Mouse (Mus musculus) CH12.LX (cell line): ENCODE measurements at regions not wholly inside any gene's neighbourhood (a gene's known extent, or its start where the extent isn't known, plus 50 kb on each side); places are given as distances from the start of the nearest gene placed in this dataset.

Experiments used
- DNase-seq: peaks from one replicate; pipeline ENCODE4 v3.0.0-alpha.2; 2013; ENCODE audit errors: extremely low read depth
- H3K27ac ChIP-seq: 2 replicates; pipeline ENCODE4 v1.5.1; 2012; ENCODE audit warnings: low read depth, mild to moderate bottlenecking, control low read depth, moderate library complexity; ENCODE audit not compliant: insufficient read depth
- H3K27me3 ChIP-seq: replicated peaks from 2 replicates; pipeline ENCODE3; 2012; ENCODE audit warnings: inconsistent platforms
- H3K36me3 ChIP-seq, 2 experiments: replicated peaks in 1 of 2; 2 replicates each; pipeline versions ENCODE3 to v1.6.1; 2012; ENCODE audit warnings: inconsistent platforms in 1 of 2, low read length in 1 of 2, mild to moderate bottlenecking in 1 of 2, mixed read lengths in 1 of 2, moderate library complexity in 1 of 2; ENCODE audit not compliant: control insufficient read depth in 1 of 2, insufficient read depth in 1 of 2
- H3K4me1 ChIP-seq, 2 experiments: 2 replicates each; pipeline ENCODE4 v1.6.1; 2012; ENCODE audit warnings: inconsistent platforms in 1 of 2, moderate library complexity in 1 of 2; ENCODE audit not compliant: insufficient read depth in 2 of 2, control insufficient read depth in 1 of 2
- H3K4me2 ChIP-seq: 2 replicates; pipeline ENCODE4 v1.6.1; 2012; ENCODE audit warnings: low read depth, mild to moderate bottlenecking, control low read depth; ENCODE audit not compliant: poor library complexity, insufficient read depth, severe bottlenecking
- H3K4me3 ChIP-seq, 3 experiments: fragments of 150-350 bp in 1 of 3; sonication (generic) in 1 of 3; replicated peaks in 1 of 3; 2 replicates each; pipeline versions ENCODE3 to v1.5.1; 2011 to 2012; ENCODE audit warnings: low read depth in 2 of 3, low read length in 2 of 3, mild to moderate bottlenecking in 2 of 3, moderate library complexity in 2 of 3, control low read depth in 1 of 3, improper control_type of control experiment in 1 of 3, inconsistent platforms in 1 of 3, mixed read lengths in 1 of 3; ENCODE audit not compliant: poor library complexity in 1 of 3
- H3K79me2 ChIP-seq: replicated peaks from 2 replicates; pipeline ENCODE4 v1.6.1; 2012; ENCODE audit warnings: mild to moderate bottlenecking, moderate library complexity; ENCODE audit not compliant: control insufficient read depth, poor library complexity, insufficient read depth, severe bottlenecking; ENCODE audit errors: extremely low read depth
- H3K9ac ChIP-seq: 2 replicates; pipeline ENCODE4 v1.6.1; 2012; ENCODE audit warnings: low read depth, mild to moderate bottlenecking, control low read depth, moderate library complexity; ENCODE audit not compliant: insufficient read depth
- H3K9me3 ChIP-seq: replicated peaks from 2 replicates; pipeline ENCODE3; 2012; ENCODE audit warnings: low read length, inconsistent platforms, mixed read lengths
- BHLHE40 ChIP-seq: IDR thresholded peaks from 2 replicates; pipeline ENCODE4 v1.6.1; 2011; ENCODE audit warnings: mild to moderate bottlenecking, low read depth, low read length, improper control_type of control experiment
- CHD2 ChIP-seq: IDR thresholded peaks from 2 replicates; pipeline ENCODE4 v1.6.1; 2011; ENCODE audit warnings: low read length, improper control_type of control experiment
- CTCF ChIP-seq, 2 experiments: IDR thresholded peaks in 1 of 2; conservative IDR thresholded peaks in 1 of 2; 2 replicates each; pipeline ENCODE4 v1.5.1; 2011 to 2012; ENCODE audit warnings: low read depth in 2 of 2, low read length in 2 of 2, improper control_type of control experiment in 1 of 2, inconsistent platforms in 1 of 2, mild to moderate bottlenecking in 1 of 2, moderate library complexity in 1 of 2
- E2F4 ChIP-seq: IDR thresholded peaks from 2 replicates; pipeline ENCODE4 v1.6.1; 2011; ENCODE audit warnings: low read depth, low read length, improper control_type of control experiment; ENCODE audit not compliant: insufficient replicate concordance
- ELF1 ChIP-seq: IDR thresholded peaks from 2 replicates; pipeline ENCODE4 v1.6.1; 2014; ENCODE audit warnings: low read depth, mild to moderate bottlenecking, inconsistent platforms, low read length, improper control_type of control experiment
- ETS1 ChIP-seq: conservative IDR thresholded peaks from 2 replicates; pipeline ENCODE4 v1.6.1; 2012; ENCODE audit warnings: low read depth, mild to moderate bottlenecking, inconsistent platforms, low read length, improper control_type of control experiment, moderate library complexity
- GABPA ChIP-seq: IDR thresholded peaks from 2 replicates; pipeline ENCODE4 v1.6.1; 2012; ENCODE audit warnings: low read depth, low read length, improper control_type of control experiment, inconsistent platforms; ENCODE audit not compliant: insufficient replicate concordance
- IRF4 ChIP-seq: IDR thresholded peaks from 2 replicates; pipeline ENCODE4 v1.6.1; 2014; ENCODE audit warnings: low read depth, mild to moderate bottlenecking, inconsistent platforms, low read length, improper control_type of control experiment
- JUND ChIP-seq: conservative IDR thresholded peaks from 2 replicates; pipeline ENCODE4 v1.6.1; 2011; ENCODE audit warnings: low read depth, low read length, improper control_type of control experiment
- MAFK ChIP-seq: IDR thresholded peaks from 2 replicates; pipeline ENCODE4 v1.6.1; 2011; ENCODE audit warnings: low read length, improper control_type of control experiment; ENCODE audit not compliant: insufficient replicate concordance
- MEF2A ChIP-seq: IDR thresholded peaks from 2 replicates; pipeline ENCODE4 v1.6.1; 2014; ENCODE audit warnings: low read depth, mild to moderate bottlenecking, inconsistent platforms, low read length, improper control_type of control experiment, borderline replicate concordance
- MXI1 ChIP-seq: IDR thresholded peaks from 2 replicates; pipeline ENCODE4 v1.6.1; 2011; ENCODE audit warnings: mild to moderate bottlenecking, low read depth, low read length, improper control_type of control experiment
- MYC ChIP-seq: IDR thresholded peaks from 2 replicates; pipeline ENCODE4 v1.6.1; 2011; ENCODE audit warnings: low read depth, mild to moderate bottlenecking, improper control_type of control experiment, low read length
- NRF1 ChIP-seq: IDR thresholded peaks from 2 replicates; pipeline ENCODE4 v1.6.1; 2014; ENCODE audit warnings: low read depth, mild to moderate bottlenecking, inconsistent platforms, low read length, improper control_type of control experiment, moderate library complexity
- POLR2A ChIP-seq: IDR thresholded peaks from 2 replicates; pipeline ENCODE4 v1.6.1; 2011; ENCODE audit warnings: low read depth, mild to moderate bottlenecking, improper control_type of control experiment, low read length
- POLR2AphosphoS2 ChIP-seq: IDR thresholded peaks from 2 replicates; pipeline ENCODE4 v1.6.1; 2011; ENCODE audit warnings: low read depth, low read length, improper control_type of control experiment
- SIN3A ChIP-seq: IDR thresholded peaks from 2 replicates; pipeline ENCODE4 v1.6.1; 2012; ENCODE audit warnings: low read length, improper control_type of control experiment, inconsistent platforms
- TBP ChIP-seq: conservative IDR thresholded peaks from 2 replicates; pipeline ENCODE4 v1.6.1; 2011; ENCODE audit warnings: low read depth, low read length, improper control_type of control experiment
- TCF12 ChIP-seq: IDR thresholded peaks from 2 replicates; pipeline ENCODE4 v1.6.1; 2014; ENCODE audit warnings: low read depth, mild to moderate bottlenecking, inconsistent platforms, low read length, improper control_type of control experiment
- UBTF ChIP-seq: IDR thresholded peaks from 2 replicates; pipeline ENCODE4 v1.6.1; 2012; ENCODE audit warnings: low read depth, mild to moderate bottlenecking, inconsistent platforms, low read length, improper control_type of control experiment, moderate library complexity
- USF1 ChIP-seq: IDR thresholded peaks from 2 replicates; pipeline ENCODE4 v1.6.1; 2014; ENCODE audit warnings: low read depth, mild to moderate bottlenecking, inconsistent platforms, low read length, improper control_type of control experiment
- ZC3H11A ChIP-seq: IDR thresholded peaks from 2 replicates; pipeline ENCODE4 v1.6.1; 2012; ENCODE audit warnings: low read depth, mild to moderate bottlenecking, inconsistent platforms, low read length, improper control_type of control experiment
- ZKSCAN1 ChIP-seq: IDR thresholded peaks from 2 replicates; pipeline ENCODE4 v1.6.1; 2012; ENCODE audit warnings: low read depth, inconsistent platforms, low read length, improper control_type of control experiment, borderline replicate concordance
- ZMIZ1 ChIP-seq: IDR thresholded peaks from 2 replicates; pipeline ENCODE4 v1.6.1; 2012; ENCODE audit warnings: low read depth, mild to moderate bottlenecking, inconsistent platforms, low read length, improper control_type of control experiment
- ZNF384 ChIP-seq: IDR thresholded peaks from 2 replicates; pipeline ENCODE4 v1.6.1; 2012; ENCODE audit warnings: low read depth, low read length, improper control_type of control experiment, inconsistent platforms
- dilution Hi-C: fragments of 300-500 bp; cut with MboI; formaldehyde crosslinking; loops from 2 replicates; pipeline ENCODE4 v1.14.3; 2020; ENCODE audit warnings: low sequenced_read_pairs; ENCODE audit not compliant: extremely low pct_unique_long_range_greater_than_20kb, extremely low pct_ligation_motif_present
- in situ Hi-C: fragments of 300-500 bp; cut with MboI; formaldehyde crosslinking; loops from 3 replicates; pipeline ENCODE4 v1.14.3; 2019; ENCODE audit warnings: low sequenced_read_pairs, low pct_ligation_motif_present, low pct_unique_long_range_greater_than_20kb, mixed read lengths

DNA sequence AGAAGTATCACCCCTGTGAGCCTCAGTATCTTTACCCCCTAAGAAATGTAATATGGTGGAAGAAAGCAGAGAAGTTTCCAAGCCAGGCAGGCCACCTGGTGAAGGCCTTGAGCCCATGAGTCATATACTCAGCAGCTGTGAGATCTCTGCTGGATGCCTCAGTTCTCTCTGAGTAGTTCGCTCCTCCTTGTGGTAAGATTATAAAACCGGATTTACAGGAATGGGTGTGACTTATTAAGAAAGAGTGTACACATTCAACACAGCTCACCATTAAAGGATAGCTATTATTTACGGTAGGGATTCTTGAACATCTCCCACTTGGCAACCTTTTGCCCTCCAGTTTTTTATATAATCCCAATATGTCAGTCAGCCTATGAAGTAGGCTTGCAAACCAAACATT, 165.2 kb upstream of the Chl1 start:
- Histone ChIP-seq H3K27ac (no peak overlapping the region), H3K27me3 (no peaks in the 10 kb centered on the region), H3K4me3 (no peak overlapping the region), H3K9me3 (peaks cover 30% of the 10 kb centered on the region), H3K4me2 (no peak overlapping the region), H3K9ac (no peak overlapping the region), H3K36me3 (no peaks in the 10 kb centered on the region), H3K79me2 (no peaks in the 10 kb centered on the region), H3K4me1 (no peaks in the 10 kb centered on the region)
- no peak for DNase-seq
- dilution Hi-C loops (no loop called here), in situ Hi-C loops (no loop called here)
- TF ChIP-seq NRF1 (no peak), IRF4 (no peak), SIN3A (no peak), ETS1 (no peak), MXI1 (no peak), ZMIZ1 (no peak), UBTF (no peak), TCF12 (no peak), ZNF384 (no peak), MAFK (no peak)

DNA sequence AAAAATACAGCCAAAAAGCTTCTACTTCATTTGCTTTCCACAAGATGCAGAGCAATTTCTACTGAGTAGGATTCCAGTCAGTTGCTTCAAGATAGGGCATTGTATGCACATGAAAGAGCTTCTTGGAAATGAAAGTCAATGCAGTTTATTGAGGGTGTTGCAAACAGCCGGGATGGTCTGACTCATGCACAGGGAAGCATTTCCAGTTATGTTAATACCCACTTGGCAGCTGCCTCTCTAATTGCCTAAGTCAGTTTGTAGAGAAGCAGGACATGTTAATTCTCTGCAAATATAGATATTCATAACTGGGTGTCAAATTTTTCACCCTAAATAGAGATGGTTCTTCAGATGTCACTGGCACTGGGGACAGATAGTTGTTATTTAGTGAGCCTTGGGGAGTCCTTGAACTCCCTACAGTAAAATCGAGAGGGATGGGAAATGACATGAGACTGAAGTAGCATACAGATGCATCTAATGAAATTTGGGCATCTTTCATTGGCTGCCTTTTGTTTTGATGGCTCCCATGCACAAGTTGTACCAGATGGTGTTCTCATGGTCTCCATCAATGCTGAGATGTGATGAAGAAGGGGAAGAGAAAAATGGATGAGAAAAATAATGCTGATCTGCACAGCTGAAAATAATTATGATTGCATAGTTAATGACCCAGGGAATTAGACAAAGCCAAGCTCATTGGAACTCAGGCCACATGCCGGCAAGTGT, 157.8 kb upstream of the Chl1 start:
- in situ Hi-C loops: no loop called here
- Histone ChIP-seq H3K9me3 (peaks cover 22% of the 10 kb centered on the region), H3K79me2 (no peaks in the 10 kb centered on the region), H3K4me2 (no peak overlapping the region), H3K9ac (no peak overlapping the region), H3K27me3 (no peaks in the 10 kb centered on the region), H3K4me1 (no peaks in the 10 kb centered on the region), H3K36me3 (no peaks in the 10 kb centered on the region), H3K4me3 (no peak overlapping the region), H3K27ac (no peak overlapping the region)
- DNase-seq: no peak
- TF ChIP-seq TBP (no peak), POLR2AphosphoS2 (no peak), GABPA (no peak), ZKSCAN1 (no peak), ZC3H11A (no peak), USF1 (no peak), ELF1 (no peak), E2F4 (no peak), NRF1 (no peak), MYC (no peak), CTCF (conservative IDR thresholded peaks at IDR 0.05 in 1 of 2, IDR thresholded peaks at IDR 0.05 in 1 of 2; ENCODE audit: low read depth in 2 of 2, low read length in 2 of 2) (no peak), MEF2A (no peak), CHD2 (no peak), IRF4 (no peak), POLR2A (no peak), JUND (no peak), UBTF (no peak), BHLHE40 (no peak), SIN3A (no peak), MAFK (no peak)
- dilution Hi-C loops: no loop called here
